9 mouse cellular contexts compared by ENCODE assay signal in genomic region chr1:162895900-162896299, GRCm38 (mm10). TPM values are rescaled to one million over a fixed set of nuclear protein-coding genes. Genes with fewer than 3 reads are reported as not detected.
DNase-seq lines count a peak whose midpoint lies in the region; ATAC-seq lines count a peak whose summit lies in the region.
"Had no signal": no experiment of that assay in that cellular context is flagged by ENCODE, and none has a peak within 500 bp of the region (broad histone marks: within the 10 kb centered on the region; RNA-seq: fewer than 3 reads in every experiment).

No protein-coding gene starts in this region.

- 46% methylated on average over 6 of the region's 6 CpGs for WGBS in hindbrain, embryonic 10.5 days
- 44% methylated on average over 6 of the region's 6 CpGs for WGBS in hindbrain, embryonic 13.5 days
- 38% methylated on average over 6 of the region's 6 CpGs for WGBS in embryonic facial prominence, embryonic 10.5 days
- 43% methylated on average over 6 of the region's 6 CpGs for WGBS in midbrain, embryonic 15.5 days

- no peaks in the 10 kb centered on the region for H3K27me3 ChIP-seq in hindbrain, embryonic 10.5 days (ENCODE audit: insufficient read depth, poor library complexity, severe bottlenecking)
- no peaks in the 10 kb centered on the region for H3K27me3 ChIP-seq in hindbrain, embryonic 13.5 days
- H3K27me3 ChIP-seq in embryonic facial prominence, embryonic 10.5 days (replicated peaks; ENCODE audit: low read depth, poor library complexity, severe bottlenecking): no peaks in the 10 kb centered on the region
- H3K27me3 ChIP-seq in midbrain, embryonic 15.5 days (replicated peaks): no peaks in the 10 kb centered on the region
- H3K27me3 ChIP-seq: embryonic facial prominence, embryonic 12.5 days had no signal

- no peak overlapping the region for H3K9ac ChIP-seq in hindbrain, embryonic 13.5 days
- no peak overlapping the region for H3K9ac ChIP-seq in midbrain, embryonic 15.5 days
- H3K9ac ChIP-seq: embryonic facial prominence, embryonic 12.5 days had no signal

- no peaks in the 10 kb centered on the region for H3K36me3 ChIP-seq in hindbrain, embryonic 10.5 days
- no peaks in the 10 kb centered on the region for H3K36me3 ChIP-seq in hindbrain, embryonic 13.5 days
- H3K36me3 ChIP-seq in embryonic facial prominence, embryonic 10.5 days (replicated peaks): no peaks in the 10 kb centered on the region
- no peaks in the 10 kb centered on the region for H3K36me3 ChIP-seq in midbrain, embryonic 15.5 days (replicated peaks)
- H3K36me3 ChIP-seq: embryonic facial prominence, embryonic 12.5 days had no signal

- no peaks in the 10 kb centered on the region for H3K9me3 ChIP-seq in hindbrain, embryonic 10.5 days
- H3K9me3 ChIP-seq in hindbrain, embryonic 13.5 days: no peaks in the 10 kb centered on the region
- no peaks in the 10 kb centered on the region for H3K9me3 ChIP-seq in embryonic facial prominence, embryonic 10.5 days
- H3K9me3 ChIP-seq in midbrain, embryonic 15.5 days: no peaks in the 10 kb centered on the region
- H3K9me3 ChIP-seq: embryonic facial prominence, embryonic 12.5 days had no signal

- DNase-seq in hindbrain, embryonic 10.5 days (ENCODE audit: low spot score): peak; percentile 65
- peak; percentile 68 for DNase-seq in adipocyte (ENCODE audit: low spot score)
- peak; percentile 78 for DNase-seq in embryonic facial prominence, embryonic 10.5 days (ENCODE audit: low spot score)
- peak; percentile 75 to 87 for DNase-seq in heart, postnatal 36 days
- DNase-seq in left cerebral cortex, postnatal 36 days (ENCODE audit: low spot score in 2 of 2): peak; percentile 17 to 56
- peak; percentile 91 for DNase-seq in testis, postnatal 10 days (ENCODE audit: low spot score)

- ATAC-seq in hindbrain, embryonic 13.5 days (ENCODE audit: low FRiP score): no peak
- ATAC-seq in midbrain, embryonic 15.5 days (replicated peaks): peak; percentile 65; the same call in 1 of the 2 replicates

- H3K4me3 ChIP-seq in hindbrain, embryonic 10.5 days: no peak overlapping the region
- H3K4me3 ChIP-seq in hindbrain, embryonic 13.5 days: no peak overlapping the region
- no peak overlapping the region for H3K4me3 ChIP-seq in embryonic facial prominence, embryonic 10.5 days
- H3K4me3 ChIP-seq in midbrain, embryonic 15.5 days: no peak overlapping the region
- H3K4me3 ChIP-seq: embryonic facial prominence, embryonic 12.5 days had no signal

- H3K4me1 ChIP-seq in hindbrain, embryonic 10.5 days (replicated peaks): no peaks in the 10 kb centered on the region
- no peaks in the 10 kb centered on the region for H3K4me1 ChIP-seq in hindbrain, embryonic 13.5 days (replicated peaks)
- H3K4me1 ChIP-seq in embryonic facial prominence, embryonic 10.5 days: no peaks in the 10 kb centered on the region
- H3K4me1 ChIP-seq in midbrain, embryonic 15.5 days: no peaks in the 10 kb centered on the region
- H3K4me1 ChIP-seq: embryonic facial prominence, embryonic 12.5 days had no signal

- intact Hi-C loops in heart, postnatal 36 days (cut with DNase I): loop anchor here (1.0 to 5.0 kb wide), 4 partner anchors 36 to 174 kb away; partner anchors contain the start of gene Fmo4
- intact Hi-C loops in left cerebral cortex, postnatal 36 days (cut with DNase I): loop anchor here (1.0 to 2.0 kb wide), 2 partner anchors 161 to 174 kb away; no protein-coding TSS in a partner anchor

- no peak overlapping the region for H3K27ac ChIP-seq in hindbrain, embryonic 10.5 days
- H3K27ac ChIP-seq in hindbrain, embryonic 13.5 days: no peak overlapping the region
- no peak overlapping the region for H3K27ac ChIP-seq in embryonic facial prominence, embryonic 10.5 days (replicated peaks)
- no peak overlapping the region for H3K27ac ChIP-seq in midbrain, embryonic 15.5 days
- H3K27ac ChIP-seq: embryonic facial prominence, embryonic 12.5 days had no signal

- no peak overlapping the region for H3K4me2 ChIP-seq in hindbrain, embryonic 13.5 days
- no peak overlapping the region for H3K4me2 ChIP-seq in midbrain, embryonic 15.5 days
- H3K4me2 ChIP-seq: embryonic facial prominence, embryonic 12.5 days had no signal

RNA-seq across cellular contexts. Expression of gene Fmo2, which starts 2.6 kb away (rescaled TPM):
- not detected in 2 replicates for polyA plus RNA-seq in hindbrain, embryonic 10.5 days (2016; fragmentation: Nextera tagmentation; extraction: Ambion mirVana)
- polyA plus RNA-seq in hindbrain, embryonic 13.5 days (2015; fragmentation: Nextera tagmentation; extraction: Ambion mirVana): 0.40 and 0.42 TPM in 2 replicates
- polyA plus RNA-seq in embryonic facial prominence, embryonic 10.5 days (2016; fragmentation: Nextera tagmentation; extraction: Ambion mirVana): not detected in 2 replicates
- total RNA-seq in heart, postnatal 36 days (2021): 10 to 100 TPM; 40.6 to 56.9 TPM
- total RNA-seq in left cerebral cortex, postnatal 36 days (2021): 1 to 10 TPM; 3.2 to 4.0 TPM
- polyA plus RNA-seq in midbrain, embryonic 15.5 days (2015; fragmentation: Nextera tagmentation; extraction: Ambion mirVana): 0.22 TPM in 1 of 2 replicates, not detected in the other

RNA-seq across cellular contexts. Expression of gene Fmo1, which starts 29.5 kb away (rescaled TPM):
- 11.3 and 11.6 TPM in 2 replicates for polyA plus RNA-seq in hindbrain, embryonic 10.5 days (2016; fragmentation: Nextera tagmentation; extraction: Ambion mirVana)
- 22.3 and 24.8 TPM in 2 replicates for polyA plus RNA-seq in hindbrain, embryonic 13.5 days (2015; fragmentation: Nextera tagmentation; extraction: Ambion mirVana)
- polyA plus RNA-seq in embryonic facial prominence, embryonic 10.5 days (2016; fragmentation: Nextera tagmentation; extraction: Ambion mirVana): 4.3 and 4.9 TPM in 2 replicates
- total RNA-seq in heart, postnatal 36 days (2021): 10 to 100 TPM; 36.2 to 53.0 TPM
- total RNA-seq in left cerebral cortex, postnatal 36 days (2021): 10 to 100 TPM; 10.8 to 13.9 TPM
- 23.3 and 32.1 TPM in 2 replicates for polyA plus RNA-seq in midbrain, embryonic 15.5 days (2015; fragmentation: Nextera tagmentation; extraction: Ambion mirVana)

RNA-seq across cellular contexts. Expression of gene Fmo6, which starts 41.4 kb away (rescaled TPM):
- not detected in 2 replicates for polyA plus RNA-seq in hindbrain, embryonic 10.5 days (2016; fragmentation: Nextera tagmentation; extraction: Ambion mirVana)
- polyA plus RNA-seq in hindbrain, embryonic 13.5 days (2015; fragmentation: Nextera tagmentation; extraction: Ambion mirVana): not detected in 2 replicates
- not detected in 2 replicates for polyA plus RNA-seq in embryonic facial prominence, embryonic 10.5 days (2016; fragmentation: Nextera tagmentation; extraction: Ambion mirVana)
- not detected for total RNA-seq in heart, postnatal 36 days (2021)
- not detected for total RNA-seq in left cerebral cortex, postnatal 36 days (2021)
- not detected in 2 replicates for polyA plus RNA-seq in midbrain, embryonic 15.5 days (2015; fragmentation: Nextera tagmentation; extraction: Ambion mirVana)

Comparison
In these comparisons a context has a peak if more than half of its experiments do, and no peak if none do; other contexts are left out.
1. DNase-seq: peak in every context shown above with its lines; median percentile 91 in testis, postnatal 10 days; 81 in heart, postnatal 36 days; 78 in embryonic facial prominence, embryonic 10.5 days; 68 in adipocyte; 65 in hindbrain, embryonic 10.5 days; 36 in left cerebral cortex, postnatal 36 days.